Mouse (Mus musculus) liver, embryonic 13.5 days (tissue): ENCODE measurements around the gene Adamts9. TPM values are rescaled to one million over a fixed set of nuclear protein-coding genes. Genes with fewer than 3 reads are reported as not detected.

ENCODE experiments used
- polyA plus RNA-seq: library from polyadenylated mRNA; unstranded; fragments of >200 nt; fragmentation: Nextera tagmentation; extraction: Ambion mirVana; gene quantifications from 2 replicates; pipeline ENCODE4 v1.2.1, GENCODE M21; 2015

Adamts9 gene
- polyA plus RNA-seq, 1 experiment from 2014 or later = 0.91 TPM

Other genes starting within 250 kb of the Adamts9 start
- 0.34 and 0.37 TPM in 2 replicates for gene Prickle2, start 237.3 kb downstream of the Adamts9 start, polyA plus RNA-seq
- gene A730049H05Rik, start 127.0 kb downstream of the Adamts9 start, polyA plus RNA-seq = 0.09 and 0.22 TPM in 2 replicates
- gene Gm15737, start 74.1 kb downstream of the Adamts9 start, polyA plus RNA-seq = not detected in 2 replicates